Mouse (Mus musculus) left cerebral cortex, postnatal 14 days (tissue): ENCODE results near the gene Chaf1a. TPM values are rescaled to one million over a fixed set of nuclear protein-coding genes. Genes with fewer than 3 reads are reported as not detected.
A peak's percentile ranks its signal among the peaks of the same experiment; 100 is the strongest.

Experiments
- DNase-seq, 2 experiments: peaks; one replicate each; pipeline ENCODE4 v3.0.0; 2021 to 2022; ENCODE audit warnings: low spot score in 2 of 2, mixed read lengths in 1 of 2
- intact Hi-C: fragments of 180-260 bp; cut with DNase I; formaldehyde crosslinking; loops from one replicate; pipeline ENCODE4 v1.15.1; 2025
- total RNA-seq, 2 experiments: library from RNA; stranded (reverse); gene quantifications; 2 replicates each; pipeline ENCODE4 v1.2.3; 2021

Gene Chaf1a
- total RNA-seq, 2 experiments from 2014 or later: 2.5 to 4.0 TPM

GRCm38 (mm10) chr17:56108334-56109044 is 68.2 kb downstream of the Chaf1a start:
- DNase-seq: peak; percentile 61 to 86
- intact Hi-C loops: no loop called here

- intact Hi-C loops: no loop called here
- no peak for DNase-seq
These were observed 69.2 kb downstream of the Chaf1a start, which contains the start of gene Plin4 for GRCm38 (mm10) chr17:56109219-56110051. TSS of gene Plin4 (minus strand) at chr17:56109803.

- intact Hi-C loops: no loop called here
- peak in 1 of 2 experiments; percentile 39 for DNase-seq
These were observed 70.3 kb downstream of the Chaf1a start for GRCm38 (mm10) chr17:56110571-56110970.

- intact Hi-C loops: no loop called here
- DNase-seq: no peak
These were observed 70.8 kb downstream of the Chaf1a start for GRCm38 (mm10) chr17:56111021-56111420.

GRCm38 (mm10) chr17:56111864-56112263 is 71.6 kb downstream of the Chaf1a start:
- intact Hi-C loops: no loop called here
- DNase-seq: peak; percentile 64 to 75

GRCm38 (mm10) chr17:56112743-56113142 is 72.5 kb downstream of the Chaf1a start:
- intact Hi-C loops: no loop called here
- DNase-seq: no peak

- no peak for DNase-seq
- intact Hi-C loops: no loop called here
These were observed 76.0 kb downstream of the Chaf1a start for GRCm38 (mm10) chr17:56116193-56116592.

- intact Hi-C loops: no loop called here
- DNase-seq: peak; percentile 53 to 64
These were observed 77.0 kb downstream of the Chaf1a start, which contains the start of gene Plin5 for GRCm38 (mm10) chr17:56117251-56117710. TSS of gene Plin5 (minus strand) at chr17:56117596.

- intact Hi-C loops: no loop called here
- no peak for DNase-seq
These were observed 79.2 kb downstream of the Chaf1a start for GRCm38 (mm10) chr17:56119431-56119830.

- DNase-seq: peak in 1 of 2 experiments; percentile 50
- intact Hi-C loops: no loop called here
These were observed 80.0 kb downstream of the Chaf1a start for GRCm38 (mm10) chr17:56119981-56120880.

- DNase-seq: no peak
- intact Hi-C loops: no loop called here
These were observed 81.6 kb downstream of the Chaf1a start, which contains the start of gene Lrg1 for GRCm38 (mm10) chr17:56121826-56122225. TSS of gene Lrg1 (minus strand) at chr17:56122001.

Other genes starting within 250 kb of the Chaf1a start
- 1 to 10 TPM; 6.7 to 9.1 TPM for gene Zfp119a, start 161.5 kb upstream of the Chaf1a start, total RNA-seq
- gene Zfp959, start 148.3 kb upstream of the Chaf1a start, total RNA-seq: 1 to 10 TPM; 6.1 TPM
- 1 to 10 TPM; 2.9 to 3.6 TPM for gene Zfp119b, start 90.9 kb upstream of the Chaf1a start, total RNA-seq
- 1 to 10 TPM; 2.0 to 3.3 TPM for gene Ebi3, start 87.8 kb upstream of the Chaf1a start, total RNA-seq
- gene Yju2, start 81.3 kb upstream of the Chaf1a start, total RNA-seq: 10 to 100 TPM; 14.2 to 15.0 TPM
- gene Shd, start 70.0 kb upstream of the Chaf1a start, total RNA-seq: 10 to 100 TPM; 34.3 to 39.5 TPM
- 10 to 100 TPM; 89.9 to 97.3 TPM for gene Fsd1, start 53.9 kb upstream of the Chaf1a start, total RNA-seq
- 1 to 10 TPM; 4.4 to 4.7 TPM for gene Stap2, start 34.9 kb upstream of the Chaf1a start, total RNA-seq
- gene Mpnd, start 34.7 kb upstream of the Chaf1a start, total RNA-seq: 100 to 1,000 TPM; 102 to 120 TPM
- 10 to 100 TPM; 51.4 to 57.8 TPM for gene Sh3gl1, start 3.8 kb upstream of the Chaf1a start, total RNA-seq
- 10 to 100 TPM; 74.4 to 89.6 TPM for gene Ubxn6, start 34.6 kb downstream of the Chaf1a start, total RNA-seq
- gene Hdgfl2, start 39.2 kb downstream of the Chaf1a start, total RNA-seq: 10 to 100 TPM; 97.6 to 97.9 TPM
- gene Plin4, start 69.4 kb downstream of the Chaf1a start, total RNA-seq: 1 to 10 TPM in 1 of 2 experiments, under 1 TPM in 1; 0.36 to 1.1 TPM
- 1 to 10 TPM in 1 of 2 experiments, under 1 TPM in 1; 0.46 to 1.1 TPM for gene Plin5, start 77.2 kb downstream of the Chaf1a start, total RNA-seq
- 1 to 10 TPM; 1.2 to 2.8 TPM for gene Lrg1, start 81.6 kb downstream of the Chaf1a start, total RNA-seq
- gene Sema6b, start 99.9 kb downstream of the Chaf1a start, total RNA-seq: 100 to 1,000 TPM; 135 to 144 TPM
- 1 to 10 TPM; 8.3 to 9.8 TPM for gene Tnfaip8l1, start 122.0 kb downstream of the Chaf1a start, total RNA-seq
- 10 to 100 TPM; 47.2 to 48.0 TPM for gene Mydgf, start 143.5 kb downstream of the Chaf1a start, total RNA-seq
- 10 to 100 TPM; 50.5 to 57.1 TPM for gene Dpp9, start 178.5 kb downstream of the Chaf1a start, total RNA-seq
- gene Fem1a, start 216.4 kb downstream of the Chaf1a start, total RNA-seq: 10 to 100 TPM; 39.1 to 41.0 TPM
- gene Ticam1, start 236.3 kb downstream of the Chaf1a start, total RNA-seq: 1 to 10 TPM; 5.5 to 5.9 TPM